Mouse (Mus musculus) layer of hippocampus, adult 18-20 months (tissue): ENCODE data around the gene Lman2. TPM values are rescaled to one million over a fixed set of nuclear protein-coding genes. Genes with fewer than 3 reads are reported as not detected.
A peak's percentile ranks its signal among the peaks of the same experiment; 100 is the strongest.

Experiments used
- DNase-seq, 2 experiments: peaks; one replicate each; pipeline ENCODE4 v3.0.0; 2022; ENCODE audit warnings: low spot score in 2 of 2
- total RNA-seq, 2 experiments: library from RNA; stranded (reverse); gene quantifications; 2 replicates each; pipeline ENCODE4 v1.2.3; 2021

The Lman2 gene
- total RNA-seq, 2 experiments from 2014 or later = 65.9 to 66.8 TPM

DNA sequence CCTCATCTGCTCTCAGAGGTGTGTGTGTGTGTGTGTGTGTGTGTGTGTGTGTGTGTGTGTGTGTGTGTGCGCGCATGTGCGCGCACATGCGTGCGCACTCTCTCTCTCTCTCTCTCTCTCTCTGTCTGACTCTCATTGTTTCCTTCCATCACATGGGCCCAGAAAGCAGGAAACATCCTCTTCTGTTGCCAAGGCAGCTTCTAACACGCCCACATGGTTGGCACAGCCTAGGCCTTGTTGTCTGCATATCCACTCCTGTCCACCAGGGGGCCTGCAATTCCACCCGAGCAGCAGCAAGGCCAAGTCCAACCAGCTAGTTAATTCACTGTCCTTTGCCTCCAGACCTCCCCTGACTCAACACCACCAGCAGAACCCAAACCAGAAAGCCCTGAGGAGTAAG, 35.0 kb downstream of the Lman2 start:
- peak; percentile 91 to 98 for DNase-seq

DNA sequence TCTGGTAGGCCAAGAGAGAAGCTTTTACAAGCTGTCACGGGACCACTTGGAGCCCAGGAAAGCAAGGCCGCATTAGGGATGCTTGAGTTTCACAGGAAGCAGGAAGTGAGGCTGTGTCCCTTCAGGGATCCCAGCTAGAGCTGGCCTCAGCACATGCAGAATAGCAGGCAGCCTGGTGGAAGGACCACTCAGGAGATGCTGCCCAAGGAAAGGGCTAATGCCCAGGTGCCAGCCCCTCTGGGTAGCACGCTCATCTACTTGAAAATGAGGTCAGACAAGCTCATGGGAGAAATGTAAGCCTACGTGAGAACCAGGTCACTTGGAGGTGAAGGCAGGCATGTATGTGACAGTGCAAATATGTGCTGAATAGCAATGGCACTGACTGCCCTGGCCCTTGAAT, 35.4 kb downstream of the Lman2 start:
- no peak for DNase-seq

DNA sequence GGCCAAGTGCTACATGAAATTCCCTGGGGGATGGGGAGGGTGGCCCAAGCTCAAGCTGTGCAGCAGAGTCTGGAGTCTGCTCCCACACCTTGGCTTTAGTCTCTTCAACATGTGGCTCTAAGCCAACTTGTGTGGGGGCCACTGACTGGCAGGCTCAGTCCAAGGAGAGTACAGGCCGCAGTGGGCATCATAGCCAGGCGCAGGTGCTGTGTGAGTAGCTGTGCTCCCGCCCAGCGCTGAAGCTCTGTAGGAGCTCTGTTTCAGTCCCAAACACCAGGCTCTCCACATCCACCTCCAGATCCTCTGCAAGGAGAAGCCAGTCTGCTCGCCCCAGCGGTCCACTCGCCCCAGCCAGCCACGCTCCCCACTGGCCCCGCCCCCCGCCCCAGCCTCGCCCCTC, 37.0 kb downstream of the Lman2 start:
- DNase-seq = no peak

DNA sequence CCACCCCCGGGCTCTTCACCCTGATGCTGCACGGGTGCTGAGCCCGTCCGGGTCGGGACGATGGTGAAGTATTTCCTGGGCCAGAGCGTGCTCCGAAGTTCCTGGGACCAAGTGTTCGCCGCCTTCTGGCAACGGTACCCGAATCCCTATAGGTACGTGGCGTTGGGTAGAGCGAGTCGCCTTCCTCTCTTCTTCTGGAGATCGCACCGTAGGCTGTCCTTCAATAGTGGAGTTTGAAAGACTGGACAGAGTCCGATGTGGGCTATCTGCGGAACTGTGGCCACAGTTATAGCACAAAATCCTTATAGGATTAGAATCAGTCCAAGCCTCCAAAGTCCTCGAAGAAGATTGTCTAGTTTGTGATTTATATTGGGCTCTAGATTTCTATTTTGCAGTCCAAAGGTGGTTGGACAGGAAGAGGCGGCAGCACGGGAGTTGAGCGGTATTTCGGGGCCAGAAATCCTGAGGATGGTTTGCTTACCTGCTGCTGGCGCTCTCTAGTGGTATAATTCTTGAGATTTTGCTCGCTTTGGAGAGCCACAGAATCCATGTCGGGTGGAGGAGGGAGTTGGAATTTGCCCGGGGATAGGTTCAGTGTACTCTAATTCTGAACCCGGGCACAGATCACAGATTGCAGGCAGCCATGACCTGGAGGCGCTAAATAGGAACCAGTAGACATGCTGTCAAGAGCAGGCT, 40.3 kb downstream of the Lman2 start:
- peak in 1 of 2 experiments; percentile 59 for DNase-seq

DNA sequence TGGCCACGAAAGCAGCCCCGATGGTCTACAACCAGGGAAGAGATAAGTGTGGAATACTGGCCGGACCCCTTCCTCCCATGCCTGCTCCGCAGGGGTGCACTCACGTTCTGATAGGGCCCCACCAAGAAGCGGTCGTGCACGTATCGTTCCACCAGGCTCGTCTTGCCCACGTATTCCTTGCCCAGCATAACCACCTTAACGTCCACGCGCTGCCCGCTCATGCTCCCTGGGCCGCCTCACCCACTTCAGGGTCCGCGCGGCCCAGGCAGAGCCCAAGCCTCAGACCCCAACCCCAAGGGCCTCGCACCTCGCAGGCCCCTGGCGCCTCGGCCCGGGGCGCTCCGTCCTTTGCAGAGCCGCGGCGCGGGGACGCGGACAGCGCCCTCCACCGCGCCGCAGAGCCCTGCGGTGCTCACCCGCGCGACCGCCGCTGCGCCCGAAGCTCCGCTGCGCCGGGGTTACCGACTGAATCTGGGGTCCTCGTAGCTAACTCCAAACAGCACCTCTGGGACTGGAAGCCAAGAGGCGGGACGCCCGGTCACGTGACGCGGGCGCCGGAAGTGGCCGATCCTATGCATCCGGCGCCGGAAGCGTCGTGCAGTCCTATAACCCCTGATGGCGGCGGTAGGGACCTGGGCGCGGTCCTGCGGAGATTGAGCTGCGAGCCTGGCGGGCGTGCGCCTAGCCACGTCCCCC, 41.0 kb downstream of the Lman2 start, which contains the start of gene Rab24:
Rab24 (minus strand) TSS at position 513 of the 696 bp plus-strand sequence.
- DNase-seq = peak; percentile 79 to 93

DNA sequence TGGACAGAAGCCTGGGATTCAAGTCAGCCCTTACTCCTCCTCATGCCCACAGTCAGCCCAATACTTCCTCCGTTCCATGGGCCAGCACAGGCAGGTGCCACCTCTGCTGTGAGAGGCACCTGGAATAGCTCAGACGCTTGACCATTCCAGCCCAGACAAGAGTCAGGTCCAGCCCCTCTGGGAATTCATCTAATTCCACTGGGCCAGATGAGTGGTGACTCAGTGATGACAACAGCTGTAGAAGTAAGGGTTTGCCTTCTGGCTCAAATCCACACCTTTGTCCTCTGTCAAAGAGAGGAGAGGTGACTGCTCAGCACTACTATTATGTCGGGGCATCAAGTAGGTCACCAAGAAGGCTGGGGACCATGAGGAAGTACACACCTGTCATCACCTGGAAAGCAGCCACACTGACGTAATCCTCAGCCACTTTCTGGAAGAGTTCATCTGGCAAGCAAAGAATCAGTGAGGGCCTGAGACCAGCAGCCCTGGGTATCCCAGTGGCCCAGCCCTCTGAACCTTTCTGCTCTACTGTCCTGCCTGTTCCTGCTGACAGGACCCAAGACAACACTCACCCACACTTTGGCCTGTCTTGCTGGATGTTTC, 42.6 kb downstream of the Lman2 start, which contains the start of gene Prelid1:
Prelid1 (plus strand) TSS at position 570 of the 603 bp plus-strand sequence.
- DNase-seq = no peak

DNA sequence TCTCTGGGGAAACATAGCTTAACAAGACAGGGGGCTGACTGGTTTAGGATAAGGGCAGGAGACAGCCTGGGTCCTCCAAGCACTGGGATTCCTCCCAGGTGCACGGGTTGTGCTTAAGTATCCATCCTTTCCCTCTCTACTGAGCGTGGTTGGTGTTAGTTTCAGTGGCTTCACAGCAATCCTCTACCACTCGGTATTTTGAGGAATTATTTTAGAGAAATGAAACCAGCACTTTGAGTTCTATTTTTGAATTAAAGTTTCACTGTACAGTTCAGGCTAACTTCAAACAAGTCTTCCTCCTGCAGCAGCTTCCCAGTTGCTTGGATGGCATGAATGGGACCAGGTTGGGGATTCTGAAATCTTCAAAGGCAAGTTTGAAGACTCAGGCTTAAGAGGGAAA, 44.2 kb downstream of the Lman2 start:
- DNase-seq = no peak

DNA sequence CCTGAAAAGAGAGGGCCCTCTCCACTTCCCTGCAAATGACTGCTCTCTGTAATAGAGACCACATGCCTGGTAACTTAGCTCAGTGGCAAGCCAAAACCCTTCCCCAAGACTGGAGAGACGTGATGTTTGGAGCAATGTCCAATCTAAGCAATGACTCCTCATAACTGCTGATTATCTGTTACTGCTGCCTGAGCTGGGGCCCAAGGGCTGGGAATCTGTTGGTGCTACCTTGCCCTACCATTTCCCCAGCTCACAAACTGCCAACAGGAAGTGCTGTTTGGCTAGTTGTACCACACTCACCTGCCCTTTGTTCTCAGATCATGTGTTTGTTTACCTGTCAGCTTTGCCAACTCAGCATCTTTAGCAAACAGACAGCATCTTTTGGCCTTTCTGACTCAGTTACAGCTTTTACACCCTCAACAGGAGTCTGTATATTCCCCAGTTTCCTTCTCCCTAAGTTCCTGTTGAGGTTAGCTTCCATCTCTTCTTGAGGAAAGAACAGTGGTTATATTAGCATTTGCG, 47.6 kb downstream of the Lman2 start:
- DNase-seq = no peak

DNA sequence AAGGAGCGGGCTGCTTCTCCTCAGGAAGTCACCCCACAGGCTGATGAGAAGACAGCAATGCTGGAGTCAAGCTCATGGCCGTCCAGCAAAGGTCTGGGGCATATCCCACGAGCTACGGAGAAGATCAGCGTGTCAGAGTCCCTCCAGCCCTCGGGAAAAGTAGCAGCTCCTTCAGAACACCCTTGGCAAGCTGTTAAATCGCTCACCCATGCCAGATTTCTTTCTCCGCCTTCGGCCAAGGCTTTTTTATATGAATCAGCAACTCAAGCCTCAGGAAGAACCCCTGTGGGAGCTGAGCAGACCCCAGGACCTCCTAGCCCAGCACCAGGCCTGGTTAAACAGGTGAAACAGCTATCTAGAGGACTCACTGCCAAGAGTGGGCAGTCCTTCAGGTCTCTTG, 49.5 kb downstream of the Lman2 start:
- DNase-seq = no peak

DNA sequence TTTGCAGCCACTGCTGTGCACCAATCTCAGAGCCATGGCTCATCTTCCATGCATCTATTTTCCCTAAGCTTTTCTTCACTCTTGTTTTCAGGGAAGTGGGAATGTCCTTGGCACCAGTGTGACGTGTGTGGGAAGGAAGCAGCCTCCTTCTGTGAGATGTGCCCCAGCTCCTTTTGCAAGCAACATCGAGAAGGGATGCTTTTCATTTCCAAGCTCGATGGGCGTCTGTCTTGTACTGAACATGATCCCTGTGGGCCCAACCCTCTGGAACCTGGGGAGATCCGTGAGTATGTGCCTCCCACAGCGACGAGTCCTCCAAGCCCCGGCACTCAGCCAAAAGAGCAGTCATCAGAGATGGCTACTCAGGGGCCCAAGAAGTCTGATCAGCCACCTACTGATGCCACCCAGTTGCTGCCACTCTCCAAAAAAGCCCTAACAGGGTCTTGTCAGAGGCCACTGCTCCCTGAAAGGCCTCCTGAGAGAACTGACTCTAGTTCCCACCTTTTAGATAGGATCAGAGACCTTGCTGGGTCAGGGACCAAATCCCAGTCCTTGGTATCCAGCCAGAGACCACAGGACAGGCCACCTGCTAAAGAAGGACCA, 50.5 kb downstream of the Lman2 start:
- peak; percentile 56 to 70 for DNase-seq

DNA sequence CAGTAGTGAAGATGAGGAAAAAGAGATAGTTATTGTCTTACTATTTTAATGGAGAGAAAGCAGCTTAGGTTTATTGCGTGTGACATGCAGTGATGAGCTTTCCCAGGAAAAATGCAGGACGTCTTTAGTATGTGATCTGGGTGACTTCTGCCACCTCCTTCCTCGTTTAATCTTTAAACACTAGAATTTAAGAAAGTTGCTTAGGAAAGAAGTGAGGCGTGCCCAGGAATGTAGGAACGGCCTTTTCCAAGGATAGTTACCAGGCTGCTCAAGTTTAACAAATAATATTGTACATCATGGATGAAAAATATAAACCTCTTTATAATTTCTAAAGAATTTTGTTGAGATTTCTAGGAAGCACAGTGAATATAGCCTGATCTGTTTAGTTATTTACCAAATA, 61.7 kb downstream of the Lman2 start:
- DNase-seq = no peak

DNA sequence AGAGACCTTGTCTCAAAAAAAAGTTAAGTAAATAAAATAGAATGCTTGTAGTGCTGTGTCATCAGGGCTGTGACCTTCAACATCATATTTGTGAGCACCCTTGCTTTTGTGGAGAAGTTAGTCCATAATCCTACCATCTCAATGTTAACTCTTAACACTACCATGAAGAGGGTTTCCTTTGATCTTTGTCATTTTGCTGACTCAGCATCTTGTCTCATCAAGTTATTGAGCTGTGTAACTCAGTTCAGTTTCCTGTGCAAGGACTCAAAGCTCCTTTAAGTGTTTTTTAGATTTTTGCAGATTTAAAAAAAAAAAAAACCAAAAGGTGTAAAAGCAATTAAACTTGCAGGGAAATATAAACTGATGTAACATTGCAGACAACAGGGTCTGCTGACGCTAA, 65.8 kb downstream of the Lman2 start:
- no peak for DNase-seq

Other genes with a start within 250 kb of the Lman2 start
- gene Gm17617, start 229.2 kb downstream of the Lman2 start, total RNA-seq = not detected
- gene Fgfr4, start 210.1 kb downstream of the Lman2 start, total RNA-seq = under 1 TPM; 0.12 to 0.41 TPM
- 100 to 1,000 TPM; 111 to 124 TPM for gene Nsd1, start 153.0 kb downstream of the Lman2 start, total RNA-seq
- 100 to 1,000 TPM; 147 to 149 TPM for gene Prelid1, start 42.3 kb downstream of the Lman2 start, total RNA-seq
- 10 to 100 TPM; 79.1 to 82.6 TPM for gene Rab24, start 40.8 kb downstream of the Lman2 start, total RNA-seq
- 1 to 10 TPM in 1 of 2 experiments, under 1 TPM in 1; 0.79 to 1.2 TPM for gene Mxd3, start 33.0 kb downstream of the Lman2 start, total RNA-seq
- gene Rgs14, start 6.9 kb upstream of the Lman2 start, total RNA-seq = 100 to 1,000 TPM; 103 to 112 TPM
- gene Slc34a1, start 35.4 kb upstream of the Lman2 start, total RNA-seq = not detected
- gene Pfn3, start 52.4 kb upstream of the Lman2 start, total RNA-seq = under 1 TPM in 1 of 2 experiments, not detected in 1; 0.68 TPM
- gene F12, start 64.0 kb upstream of the Lman2 start, total RNA-seq = under 1 TPM; 0.32 to 0.36 TPM
- gene Grk6, start 82.3 kb upstream of the Lman2 start, total RNA-seq = 10 to 100 TPM; 60.3 to 63.2 TPM
- gene Prr7, start 101.5 kb upstream of the Lman2 start, total RNA-seq = 10 to 100 TPM; 75.6 to 79.2 TPM
- 100 to 1,000 TPM; 359 to 362 TPM for gene Dbn1, start 125.3 kb upstream of the Lman2 start, total RNA-seq
- gene Pdlim7, start 150.9 kb upstream of the Lman2 start, total RNA-seq = 10 to 100 TPM; 93.2 to 99.5 TPM
- 10 to 100 TPM; 14.5 to 16.4 TPM for gene Dok3, start 166.5 kb upstream of the Lman2 start, total RNA-seq
- 10 to 100 TPM; 56.0 to 56.2 TPM for gene Ddx41, start 173.9 kb upstream of the Lman2 start, total RNA-seq
- gene Fam193b, start 208.3 kb upstream of the Lman2 start, total RNA-seq = 10 to 100 TPM; 77.6 to 79.0 TPM
- 100 to 1,000 TPM; 134 to 146 TPM for gene Tmed9, start 210.9 kb upstream of the Lman2 start, total RNA-seq
- 10 to 100 TPM; 25.9 to 26.7 TPM for gene B4galt7, start 237.1 kb upstream of the Lman2 start, total RNA-seq